Mouse (Mus musculus) frontal cortex, adult (tissue): ENCODE results near the gene Olfr1496.
A peak's percentile ranks its signal among the peaks of the same experiment; 100 is the strongest.
"Not testable (repeated sequence)": the region's sequence is repeated elsewhere in the genome, so short reads cannot be mapped to it uniquely, and the experiment has no call there.

Experiments
- ATAC-seq: cut with Nextera tagmentation; 2 replicates; pipeline ENCODE4 v1.9.2; 2017; ENCODE audit warnings: mild to moderate bottlenecking, moderate library complexity, mixed read lengths; ENCODE audit not compliant: low TSS enrichment

Gene Olfr1496

DNA sequence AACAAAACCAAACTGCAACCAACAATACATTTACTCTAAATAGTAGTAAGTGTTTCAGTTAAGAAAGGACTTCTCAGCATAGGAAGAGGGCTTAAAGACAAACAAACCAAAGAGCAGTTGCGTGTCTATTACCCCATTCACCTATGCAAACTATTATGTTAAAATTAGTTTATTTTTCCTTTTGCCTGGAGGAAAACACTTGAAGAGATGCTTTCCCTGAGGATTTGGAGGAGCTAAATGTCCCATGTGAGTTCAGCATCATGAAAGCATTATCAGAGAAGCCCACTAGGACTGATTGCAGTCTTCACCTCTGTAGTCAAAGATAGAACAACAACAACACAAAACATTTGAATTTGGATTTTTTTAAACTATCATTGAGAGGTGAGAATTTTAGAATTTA lies at the start of gene Olfr1496:
TSS of gene Olfr1496 (plus strand) at position 301 of the 400 bp plus-strand sequence.
- ATAC-seq = no peak

GRCm38 (mm10) chr19:13739428-13739827 lies 38.2 kb upstream of the Olfr1496 start, which contains the start of gene Olfr1494:
Olfr1494 (plus strand) TSS chr19:13739728.
- no peak for ATAC-seq

GRCm38 (mm10) chr19:13749366-13749765 lies 28.3 kb upstream of the Olfr1496 start:
- ATAC-seq = no peak

DNA sequence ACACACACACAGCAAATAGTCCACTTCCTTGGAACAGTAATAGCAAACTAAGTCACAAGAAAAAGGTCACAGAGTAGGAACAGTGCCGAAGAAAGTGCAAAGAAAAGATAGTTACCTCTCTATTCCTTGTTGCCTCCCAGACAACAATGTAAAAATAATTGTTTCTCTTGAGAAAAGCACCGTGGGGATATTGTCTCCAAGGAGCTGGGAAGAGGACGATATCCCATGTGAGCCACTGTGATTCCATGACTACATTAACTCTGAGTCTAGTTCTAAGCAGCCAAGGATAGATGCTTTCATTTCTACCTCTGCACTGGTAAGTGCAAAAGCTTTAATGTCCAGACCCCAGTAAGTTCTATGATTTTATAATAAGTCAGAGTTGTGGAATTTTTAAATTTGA lies 13.4 kb upstream of the Olfr1496 start, which contains the start of gene Olfr1495:
TSS of gene Olfr1495 (plus strand) at position 301 of the 400 bp plus-strand sequence.
- no peak for ATAC-seq

DNA sequence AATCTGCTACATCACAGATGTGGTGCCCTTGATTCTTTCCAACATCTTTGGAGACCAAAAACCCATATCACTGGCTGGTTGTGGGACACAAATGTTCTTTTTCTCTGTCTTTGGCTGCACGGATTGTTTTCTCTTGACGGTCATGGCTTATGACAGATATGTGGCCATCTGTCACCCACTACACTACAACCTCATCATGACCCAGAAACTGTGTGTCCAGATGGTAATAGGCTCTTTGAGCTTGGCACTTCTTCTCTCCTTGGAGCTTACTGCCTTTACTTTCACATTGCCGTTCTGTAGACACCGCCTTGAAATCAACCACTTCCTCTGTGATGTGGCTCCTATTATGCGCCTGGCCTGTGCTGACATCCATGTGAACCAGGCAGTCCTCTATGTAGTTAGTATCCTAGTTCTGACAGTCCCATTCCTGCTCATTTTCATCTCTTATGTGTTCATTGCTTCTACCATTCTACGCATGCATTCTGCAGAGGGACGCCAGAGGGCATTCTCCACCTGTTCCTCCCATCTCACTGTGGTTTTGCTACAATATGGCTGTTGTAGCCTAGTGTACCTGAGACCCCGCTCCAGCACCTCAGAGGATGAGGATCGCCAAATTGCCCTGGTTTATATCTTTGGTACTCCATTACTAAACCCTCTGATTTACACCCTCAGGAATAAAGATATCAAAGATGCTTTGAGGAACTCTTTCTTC lies 9.0 kb upstream of the Olfr1496 start:
- ATAC-seq = no peak

DNA sequence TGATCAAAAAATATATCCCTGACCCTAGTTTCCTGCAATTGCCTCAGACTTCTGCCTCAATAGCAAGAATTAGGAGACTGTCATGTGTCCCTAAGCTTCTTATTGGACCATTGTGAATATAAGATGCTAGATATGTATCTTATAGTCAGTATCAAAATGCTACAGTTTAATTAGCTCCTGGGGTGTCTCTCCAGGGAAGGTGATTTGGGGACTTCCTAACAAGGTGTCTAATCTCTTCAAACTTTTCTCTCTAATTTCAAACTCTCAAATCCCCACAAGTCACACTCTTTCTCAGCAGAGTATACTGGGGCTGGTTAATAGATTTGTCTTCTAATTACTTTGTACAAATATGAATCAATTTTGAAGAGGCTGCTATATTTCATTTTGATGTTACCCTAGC lies 20.4 kb downstream of the Olfr1496 start, which contains the start of gene Olfr1497:
TSS of gene Olfr1497 (minus strand) at position 101 of the 400 bp plus-strand sequence.
- ATAC-seq = no peak

- ATAC-seq = not testable (repeated sequence)
Observed at GRCm38 (mm10) chr19:13805486-13805885, 27.8 kb downstream of the Olfr1496 start.

- no peak for ATAC-seq
Observed at GRCm38 (mm10) chr19:13812823-13813222, 35.1 kb downstream of the Olfr1496 start.

DNA sequence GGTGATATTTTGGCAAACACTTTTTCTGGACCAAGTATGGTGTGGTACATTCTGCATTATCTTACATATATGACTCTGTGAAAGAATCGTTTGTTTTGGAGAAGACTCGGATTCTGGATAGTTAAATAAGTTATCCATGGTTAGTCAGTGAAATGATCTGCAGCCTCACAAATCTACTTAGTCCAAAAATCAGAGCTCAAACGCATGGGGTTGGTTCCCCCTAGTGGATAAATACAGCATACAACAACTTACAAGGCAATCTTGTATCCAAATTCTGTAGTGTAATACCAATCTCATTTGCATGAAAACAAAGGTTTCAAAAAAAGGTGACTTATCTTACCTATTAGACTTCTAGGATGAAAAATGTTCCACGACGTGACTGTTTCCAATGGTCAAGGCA lies 41.1 kb downstream of the Olfr1496 start:
- peak; percentile 91 for ATAC-seq

DNA sequence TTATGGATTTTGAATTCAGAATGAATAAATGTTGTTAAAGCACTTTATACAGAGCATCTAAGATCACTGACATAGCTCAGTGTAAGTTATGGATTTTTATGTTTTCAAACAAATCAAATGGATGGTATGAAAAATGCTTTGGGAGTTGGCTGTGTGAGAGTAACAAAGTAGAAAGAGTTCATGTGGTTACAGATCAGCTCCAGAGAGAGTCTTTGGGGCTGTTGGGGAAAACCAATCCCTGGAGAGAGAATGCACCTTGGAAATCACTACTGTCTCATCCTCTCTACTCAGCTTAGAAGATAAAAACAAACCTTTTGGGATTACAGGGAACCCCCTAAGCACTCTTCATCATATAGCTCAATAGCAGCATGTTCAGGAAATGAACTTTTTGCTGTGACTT lies 41.7 kb downstream of the Olfr1496 start, which contains the start of gene Olfr1499:
TSS of gene Olfr1499 (minus strand) at position 101 of the 400 bp plus-strand sequence.
- ATAC-seq = no peak

DNA sequence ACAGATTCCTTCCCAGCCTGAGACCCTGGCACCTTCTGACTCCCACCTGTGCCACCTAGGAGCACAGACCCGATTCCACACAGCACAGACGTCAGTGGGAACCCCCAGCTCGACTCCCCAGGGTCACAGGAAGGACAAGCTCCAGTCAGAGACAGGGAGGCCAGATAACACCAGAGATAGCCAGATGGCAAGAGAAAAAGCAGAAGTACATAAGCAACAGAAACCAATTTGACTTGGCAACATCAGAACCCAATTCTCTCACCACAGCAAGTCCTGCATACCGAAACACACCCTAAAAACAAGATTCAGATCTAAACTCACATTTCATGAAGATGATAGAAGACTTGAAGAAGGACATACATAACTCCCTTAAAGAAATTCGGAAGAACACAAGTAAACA lies 43.2 kb downstream of the Olfr1496 start:
- no peak for ATAC-seq

DNA sequence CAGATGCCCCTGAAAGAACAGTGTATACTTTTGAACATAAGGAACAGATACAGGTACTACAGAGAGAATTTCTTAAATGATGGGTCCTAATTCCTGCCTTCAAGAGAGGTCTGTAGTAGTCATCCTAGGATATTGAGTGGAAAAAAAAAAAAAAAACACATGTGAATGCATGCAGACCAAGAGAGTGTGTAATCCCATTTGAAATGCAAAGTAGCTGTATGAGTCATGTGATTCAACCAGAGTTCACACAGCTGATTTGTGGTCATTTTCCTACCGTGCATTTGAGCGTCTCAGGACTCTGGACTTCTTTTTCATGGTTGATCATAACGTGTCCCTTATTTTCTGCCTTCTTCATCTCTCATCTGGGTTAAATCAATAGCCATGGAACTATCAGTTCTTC lies 50.8 kb downstream of the Olfr1496 start:
- ATAC-seq = no peak

GRCm38 (mm10) chr19:13830388-13830787 lies 52.7 kb downstream of the Olfr1496 start, which contains the start of gene Olfr1500:
Olfr1500 (minus strand) TSS chr19:13830488.
- no peak for ATAC-seq
